In genomic region chr13:13481875-13482674, GRCm38 (mm10) we compare ENCODE assay signal across 13 mouse cellular contexts. TPM values are rescaled to one million over a fixed set of nuclear protein-coding genes. Genes with fewer than 3 reads are reported as not detected.
DNase-seq lines count a peak whose midpoint lies in the region; ATAC-seq and TF ChIP-seq lines count a peak whose summit lies in the region.
"Had no signal": no experiment of that assay in that cellular context is flagged by ENCODE, and none has a peak within 500 bp of the region (broad histone marks: within the 10 kb centered on the region; RNA-seq: fewer than 3 reads in every experiment).

No protein-coding gene starts in this region.

- 88% methylated on average over 16 of the region's 16 CpGs for WGBS in intestine, embryonic 14.5 days
- 85% methylated on average over 16 of the region's 16 CpGs for WGBS in intestine, postnatal 0 days
- 77% methylated on average over 16 of the region's 16 CpGs for WGBS in forebrain, embryonic 13.5 days
- WGBS in hindbrain, embryonic 16.5 days = 68% methylated on average over 16 of the region's 16 CpGs
- 70% methylated on average over 16 of the region's 16 CpGs for WGBS in neural tube, embryonic 13.5 days

- no peak for DNase-seq in intestine, embryonic 14.5 days (ENCODE audit: low spot score)
- no peak for DNase-seq in thymus, postnatal 4 days
- no peak for DNase-seq in layer of hippocampus, adult 9-10 months (ENCODE audit: low spot score)
- DNase-seq in layer of hippocampus, postnatal 10 days (ENCODE audit: low spot score in 2 of 2) = no peak
- DNase-seq: adrenal gland, adult 8-10 months; lung, postnatal 36 days had no signal

- no peak for ATAC-seq in intestine, embryonic 14.5 days (replicated peaks; ENCODE audit: low FRiP score, low TSS enrichment, low read depth)
- no peak for ATAC-seq in intestine, postnatal 0 days
- ATAC-seq in forebrain, embryonic 13.5 days = peak; percentile 48; the same call in 1 of the 2 replicates
- peak; percentile 56; the same call in 1 of the 2 replicates for ATAC-seq in hindbrain, embryonic 16.5 days
- peak; percentile 37; the same call in 1 of the 2 replicates for ATAC-seq in neural tube, embryonic 13.5 days (ENCODE audit: low read depth)

- H3K36me3 ChIP-seq in intestine, embryonic 14.5 days (ENCODE audit: control insufficient read depth, insufficient read depth, low read length) = peaks cover 26% of the 10 kb centered on the region
- H3K36me3 ChIP-seq in intestine, postnatal 0 days (ENCODE audit: control insufficient read depth, insufficient read depth) = peaks cover 9% of the 10 kb centered on the region; the same call in 1 of the 2 replicates
- no peaks in the 10 kb centered on the region for H3K36me3 ChIP-seq in forebrain, embryonic 13.5 days (ENCODE audit: poor library complexity, severe bottlenecking)
- no peaks in the 10 kb centered on the region for H3K36me3 ChIP-seq in hindbrain, embryonic 16.5 days (ENCODE audit: control insufficient read depth, insufficient read depth, low read length)
- H3K36me3 ChIP-seq in neural tube, embryonic 13.5 days = no peaks in the 10 kb centered on the region

- no peaks in the 10 kb centered on the region for H3K9me3 ChIP-seq in intestine, embryonic 14.5 days (ENCODE audit: control insufficient read depth, low read length)
- no peaks in the 10 kb centered on the region for H3K9me3 ChIP-seq in intestine, postnatal 0 days (ENCODE audit: control insufficient read depth)
- no peaks in the 10 kb centered on the region for H3K9me3 ChIP-seq in forebrain, embryonic 13.5 days (replicated peaks)
- H3K9me3 ChIP-seq in hindbrain, embryonic 16.5 days (ENCODE audit: control insufficient read depth, low read length) = no peaks in the 10 kb centered on the region
- H3K9me3 ChIP-seq in neural tube, embryonic 13.5 days = no peaks in the 10 kb centered on the region
- H3K9me3 ChIP-seq: heart, embryonic 12.5 days; limb, embryonic 13.5 days had no signal

- peaks cover 4% of the 10 kb centered on the region for H3K4me1 ChIP-seq in intestine, embryonic 14.5 days (replicated peaks; ENCODE audit: control insufficient read depth, insufficient read depth, low read length)
- H3K4me1 ChIP-seq in intestine, postnatal 0 days (replicated peaks; ENCODE audit: control insufficient read depth, insufficient read depth, low read length) = no peaks in the 10 kb centered on the region
- H3K4me1 ChIP-seq in forebrain, embryonic 13.5 days = peaks cover 9% of the 10 kb centered on the region; the same call in 1 of the 2 replicates
- no peaks in the 10 kb centered on the region; the same call in 1 of the 2 replicates for H3K4me1 ChIP-seq in hindbrain, embryonic 16.5 days (ENCODE audit: control insufficient read depth, insufficient read depth, low read depth, low read length)
- H3K4me1 ChIP-seq in neural tube, embryonic 13.5 days (replicated peaks) = peaks cover 21% of the 10 kb centered on the region
- H3K4me1 ChIP-seq: limb, embryonic 13.5 days had no signal

- no peak overlapping the region for H3K4me2 ChIP-seq in intestine, embryonic 14.5 days (ENCODE audit: low read length)
- no peak overlapping the region for H3K4me2 ChIP-seq in intestine, postnatal 0 days (replicated peaks; ENCODE audit: low read depth)
- H3K4me2 ChIP-seq in forebrain, embryonic 13.5 days = no peak overlapping the region
- H3K4me2 ChIP-seq in hindbrain, embryonic 16.5 days (ENCODE audit: low read length) = no peak overlapping the region
- no peak overlapping the region for H3K4me2 ChIP-seq in neural tube, embryonic 13.5 days
- H3K4me2 ChIP-seq: heart, embryonic 12.5 days; limb, embryonic 13.5 days had no signal

- no peaks in the 10 kb centered on the region for H3K27me3 ChIP-seq in intestine, embryonic 14.5 days (replicated peaks; ENCODE audit: control insufficient read depth, insufficient read depth, low read length)
- no peaks in the 10 kb centered on the region for H3K27me3 ChIP-seq in intestine, postnatal 0 days (replicated peaks; ENCODE audit: control insufficient read depth, insufficient read depth, low read length)
- no peaks in the 10 kb centered on the region for H3K27me3 ChIP-seq in forebrain, embryonic 13.5 days
- no peaks in the 10 kb centered on the region for H3K27me3 ChIP-seq in hindbrain, embryonic 16.5 days (replicated peaks; ENCODE audit: control insufficient read depth, insufficient read depth, low read length)
- H3K27me3 ChIP-seq in neural tube, embryonic 13.5 days = no peaks in the 10 kb centered on the region
- H3K27me3 ChIP-seq: heart, embryonic 12.5 days; limb, embryonic 13.5 days had no signal

- peak overlapping the region; percentile 54 for H3K27ac ChIP-seq in intestine, embryonic 14.5 days (ENCODE audit: low read depth)
- no peak overlapping the region for H3K27ac ChIP-seq in intestine, postnatal 0 days (ENCODE audit: low read depth, low read length)
- no peak overlapping the region for H3K27ac ChIP-seq in forebrain, embryonic 13.5 days
- no peak overlapping the region; the same call in 1 of the 2 replicates for H3K27ac ChIP-seq in hindbrain, embryonic 16.5 days (ENCODE audit: low read depth, low read length)
- peak overlapping the region; percentile 57 for H3K27ac ChIP-seq in neural tube, embryonic 13.5 days (replicated peaks)
- H3K27ac ChIP-seq: limb, embryonic 13.5 days had no signal

- no peak overlapping the region for H3K9ac ChIP-seq in intestine, embryonic 14.5 days (ENCODE audit: low read length)
- H3K9ac ChIP-seq in intestine, postnatal 0 days (ENCODE audit: low read depth, low read length) = no peak overlapping the region
- H3K9ac ChIP-seq in forebrain, embryonic 13.5 days = no peak overlapping the region
- no peak overlapping the region for H3K9ac ChIP-seq in hindbrain, embryonic 16.5 days (ENCODE audit: low read depth, low read length)
- no peak overlapping the region for H3K9ac ChIP-seq in neural tube, embryonic 13.5 days
- H3K9ac ChIP-seq: heart, embryonic 12.5 days; limb, embryonic 13.5 days had no signal

- no peak for TF ChIP-seq CTCF in intestine, postnatal 0 days (IDR thresholded peaks at IDR 0.05; ENCODE audit: low read depth)

- H3K4me3 ChIP-seq in intestine, embryonic 14.5 days (ENCODE audit: low read depth, low read length) = no peak overlapping the region
- no peak overlapping the region for H3K4me3 ChIP-seq in intestine, postnatal 0 days (ENCODE audit: low read depth, low read length)
- H3K4me3 ChIP-seq in forebrain, embryonic 13.5 days = no peak overlapping the region
- H3K4me3 ChIP-seq in hindbrain, embryonic 16.5 days (ENCODE audit: low read length) = no peak overlapping the region
- no peak overlapping the region for H3K4me3 ChIP-seq in neural tube, embryonic 13.5 days
- H3K4me3 ChIP-seq: heart, embryonic 12.5 days; limb, embryonic 13.5 days had no signal

RNA-seq across cellular contexts. Expression of gene Nid1, which starts 44.7 kb away (rescaled TPM):
- polyA plus RNA-seq in intestine, embryonic 14.5 days (2014; fragmentation: Nextera tagmentation; extraction: Ambion mirVana) = 70.7 and 80.6 TPM in 2 replicates
- polyA plus RNA-seq in intestine, postnatal 0 days (2015; fragmentation: Nextera tagmentation; extraction: Ambion mirVana) = 34.8 and 36.0 TPM in 2 replicates
- 14.4 and 19.8 TPM in 2 replicates for polyA plus RNA-seq in forebrain, embryonic 13.5 days (2015; fragmentation: Nextera tagmentation; extraction: Ambion mirVana)
- polyA plus RNA-seq in hindbrain, embryonic 16.5 days (2015; fragmentation: Nextera tagmentation; extraction: Ambion mirVana) = 63.8 and 78.5 TPM in 2 replicates
- 53.1 and 54.8 TPM in 2 replicates for polyA plus RNA-seq in neural tube, embryonic 13.5 days (2015; fragmentation: Nextera tagmentation; extraction: Ambion mirVana)
- total RNA-seq in layer of hippocampus, postnatal 10 days (2021) = 10 to 100 TPM; 28.3 to 29.5 TPM
- total RNA-seq: common myeloid progenitor, adult 5-6 weeks had no signal

Comparison
In these comparisons a context has a peak if more than half of its experiments do, and no peak if none do; other contexts are left out.
1. H3K27ac ChIP-seq: peak in intestine, embryonic 14.5 days (single experiment) and neural tube, embryonic 13.5 days (single experiment); none in intestine, postnatal 0 days (single experiment), forebrain, embryonic 13.5 days (single experiment) and hindbrain, embryonic 16.5 days (single experiment).
2. ATAC-seq: peak in forebrain, embryonic 13.5 days (single experiment), hindbrain, embryonic 16.5 days (single experiment) and neural tube, embryonic 13.5 days (single experiment); none in intestine, embryonic 14.5 days (single experiment) and intestine, postnatal 0 days (single experiment).